Mouse (Mus musculus): ENCODE data around the gene E2f1. TPM values are rescaled to one million over a fixed set of nuclear protein-coding genes. Genes with fewer than 3 reads are reported as not detected.

E2f1 gene
- polyA plus RNA-seq, 1 experiment: 11.0 TPM

DNA sequence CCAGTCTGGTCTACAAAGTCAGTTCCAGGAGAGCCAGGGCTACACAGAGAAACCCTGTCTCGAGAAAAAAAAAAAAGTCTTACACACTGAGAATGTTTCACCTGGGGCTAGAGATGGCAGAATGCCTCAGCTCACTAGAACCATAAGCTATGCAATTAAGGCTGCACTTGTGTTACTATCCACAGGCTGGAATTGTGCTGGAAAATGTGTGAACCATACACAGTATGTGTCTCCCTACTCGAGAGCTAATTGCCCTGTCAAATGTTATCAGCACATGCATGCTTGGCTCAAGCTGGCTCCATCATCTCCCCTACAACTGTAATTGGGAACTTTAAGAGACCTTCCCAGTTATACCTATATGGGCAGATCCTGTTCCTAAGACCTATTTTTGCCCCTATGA is 18.8 kb downstream of the E2f1 start:
- Histone ChIP-seq H3K36me3 (ENCODE audit: control insufficient read depth, insufficient read depth) (no peaks in the 10 kb centered on the region), H3ac (ENCODE audit: control insufficient read depth, insufficient read length) (no peak overlapping the region), H3K4me2 (ENCODE audit: low read depth) (no peak overlapping the region), H3K27me3 (ENCODE audit: control insufficient read depth, insufficient read depth, insufficient read length) (no peaks in the 10 kb centered on the region), H3K79me2 (ENCODE audit: control insufficient read depth, insufficient read depth) (no peaks in the 10 kb centered on the region), H3K4me3 (no peak overlapping the region)
- no peak for TF ChIP-seq CEBPB (IDR thresholded peaks at IDR 0.05; ENCODE audit: insufficient read depth, poor library complexity, severe bottlenecking)
- TF ChIP-seq MAX (IDR thresholded peaks at IDR 0.05; ENCODE audit: low read depth): no peak

DNA sequence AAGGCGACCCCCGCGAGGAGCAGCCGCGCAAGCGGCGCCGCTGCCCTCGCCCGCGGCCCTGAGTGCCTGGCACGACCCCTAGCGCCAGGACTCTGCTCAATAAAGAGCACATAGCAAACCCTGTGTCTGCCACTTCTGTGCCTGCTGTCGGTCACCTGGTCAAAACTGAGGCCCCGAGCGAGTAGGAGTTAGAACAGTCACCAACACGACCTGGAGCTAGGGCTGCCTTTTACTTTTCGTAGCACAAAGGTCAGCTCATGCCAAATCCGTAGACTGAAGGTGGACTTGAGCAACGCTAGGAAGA is 19.9 kb downstream of the E2f1 start:
- Histone ChIP-seq H3K4me3 (peak overlapping the region; percentile 40), H3K36me3 (ENCODE audit: control insufficient read depth, insufficient read depth) (no peaks in the 10 kb centered on the region), H3K4me2 (ENCODE audit: low read depth) (peak overlapping the region; percentile 77), H3K27me3 (ENCODE audit: control insufficient read depth, insufficient read depth, insufficient read length) (no peaks in the 10 kb centered on the region), H3ac (ENCODE audit: control insufficient read depth, insufficient read length) (peak overlapping the region; percentile 2), H3K79me2 (ENCODE audit: control insufficient read depth, insufficient read depth) (no peaks in the 10 kb centered on the region)
- TF ChIP-seq SRF (IDR thresholded peaks at IDR 0.05; ENCODE audit: control insufficient read depth, insufficient read length, low read depth) (no peak), TCF3 (IDR thresholded peaks at IDR 0.05; ENCODE audit: insufficient read length, low read depth) (no peak), MYOD1 (IDR thresholded peaks at IDR 0.05; ENCODE audit: control insufficient read depth in 1 of 3, insufficient read length in 2 of 3, low read depth in 2 of 3) (no peak), E2F4 (IDR thresholded peaks at IDR 0.05; ENCODE audit: insufficient read depth) (no peak), USF1 (IDR thresholded peaks at IDR 0.05; ENCODE audit: low read depth) (no peak), CEBPB (IDR thresholded peaks at IDR 0.05; ENCODE audit: insufficient read depth, poor library complexity, severe bottlenecking) (no peak), REST (IDR thresholded peaks at IDR 0.05; ENCODE audit: insufficient read depth, insufficient read length) (no peak), MAX (IDR thresholded peaks at IDR 0.05; ENCODE audit: low read depth) (no peak), POLR2AphosphoS2 (IDR thresholded peaks at IDR 0.05; ENCODE audit: insufficient read length, low read depth) (no peak), MYOG (IDR thresholded peaks at IDR 0.05; ENCODE audit: control insufficient read depth in 1 of 3, insufficient read depth in 1 of 3, insufficient read length in 2 of 3, low read depth in 2 of 3) (no peak), POLR2A (IDR thresholded peaks at IDR 0.05; ENCODE audit: insufficient read length, low read depth) (no peak)

DNA sequence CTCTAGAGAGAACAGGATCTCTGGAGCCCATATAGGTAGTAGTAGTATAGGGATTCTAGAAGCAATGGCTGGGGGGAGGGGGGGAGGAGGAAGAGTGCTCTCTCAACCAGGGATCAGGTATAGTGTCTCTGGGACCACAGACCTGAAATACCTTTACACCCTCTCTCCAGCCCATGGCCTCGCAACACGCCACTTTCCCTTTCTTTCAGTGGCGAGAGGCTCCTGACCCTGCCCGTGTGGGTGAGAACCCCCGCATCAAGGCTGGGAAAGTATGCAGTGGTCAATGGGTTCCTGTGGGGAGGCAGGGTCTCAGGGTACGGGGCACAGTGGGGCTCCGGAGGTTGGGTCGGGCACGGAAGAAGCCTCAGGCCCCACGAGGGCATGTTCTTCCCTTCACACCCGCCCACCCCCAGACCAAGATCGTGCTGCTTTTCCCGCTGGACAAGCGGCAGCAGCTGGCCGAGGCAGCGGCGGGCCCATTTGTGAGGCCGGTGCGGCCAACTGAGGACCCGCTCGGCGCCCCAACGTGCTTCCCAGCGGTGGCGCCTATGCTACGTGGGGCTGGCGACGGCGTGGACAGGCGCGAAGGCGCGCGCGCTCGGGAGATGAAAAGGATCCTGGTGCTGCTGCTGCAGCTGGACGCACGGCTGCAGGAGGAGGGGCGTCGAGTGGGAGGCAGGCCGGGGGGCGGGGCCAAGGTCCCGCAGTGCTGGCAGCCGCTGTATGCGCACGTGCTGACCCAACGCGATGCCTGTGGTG is 20.4 kb downstream of the E2f1 start:
- peak overlapping the region; percentile 40 for H3K4me3 ChIP-seq
- H3K36me3 ChIP-seq (ENCODE audit: control insufficient read depth, insufficient read depth): no peaks in the 10 kb centered on the region
- peak overlapping the region; percentile 2 for H3ac ChIP-seq (ENCODE audit: control insufficient read depth, insufficient read length)
- no peaks in the 10 kb centered on the region for H3K79me2 ChIP-seq (ENCODE audit: control insufficient read depth, insufficient read depth)
- no peaks in the 10 kb centered on the region for H3K27me3 ChIP-seq (ENCODE audit: control insufficient read depth, insufficient read depth, insufficient read length)
- TF ChIP-seq MAX (IDR thresholded peaks at IDR 0.05; ENCODE audit: low read depth): no peak
- peak; percentile 64 for TF ChIP-seq POLR2A (IDR thresholded peaks at IDR 0.05; ENCODE audit: insufficient read length, low read depth)
- peak in 2 of 3 experiments; percentile 20 to 26 for TF ChIP-seq MYOG (IDR thresholded peaks at IDR 0.05; ENCODE audit: control insufficient read depth in 1 of 3, insufficient read depth in 1 of 3, insufficient read length in 2 of 3, low read depth in 2 of 3)
- peak; percentile 73 for TF ChIP-seq POLR2AphosphoS2 (IDR thresholded peaks at IDR 0.05; ENCODE audit: insufficient read length, low read depth)
- TF ChIP-seq REST (IDR thresholded peaks at IDR 0.05; ENCODE audit: insufficient read depth, insufficient read length): no peak
- TF ChIP-seq TCF12 (IDR thresholded peaks at IDR 0.05; ENCODE audit: insufficient read depth, poor library complexity, severe bottlenecking): no peak
- TF ChIP-seq MYOD1 (IDR thresholded peaks at IDR 0.05; ENCODE audit: control insufficient read depth in 1 of 3, insufficient read length in 2 of 3, low read depth in 2 of 3): peak in 2 of 3 experiments; percentile 59 to 77
- no peak for TF ChIP-seq CEBPB (IDR thresholded peaks at IDR 0.05; ENCODE audit: insufficient read depth, poor library complexity, severe bottlenecking)
- no peak for TF ChIP-seq TCF3 (IDR thresholded peaks at IDR 0.05; ENCODE audit: insufficient read length, low read depth)
- TF ChIP-seq USF1 (IDR thresholded peaks at IDR 0.05; ENCODE audit: low read depth): no peak
- TF ChIP-seq E2F4 (IDR thresholded peaks at IDR 0.05; ENCODE audit: insufficient read depth): no peak
- no peak for TF ChIP-seq SRF (IDR thresholded peaks at IDR 0.05; ENCODE audit: control insufficient read depth, insufficient read length, low read depth)
- H3K4me2 ChIP-seq (ENCODE audit: low read depth): peak overlapping the region; percentile 77

DNA sequence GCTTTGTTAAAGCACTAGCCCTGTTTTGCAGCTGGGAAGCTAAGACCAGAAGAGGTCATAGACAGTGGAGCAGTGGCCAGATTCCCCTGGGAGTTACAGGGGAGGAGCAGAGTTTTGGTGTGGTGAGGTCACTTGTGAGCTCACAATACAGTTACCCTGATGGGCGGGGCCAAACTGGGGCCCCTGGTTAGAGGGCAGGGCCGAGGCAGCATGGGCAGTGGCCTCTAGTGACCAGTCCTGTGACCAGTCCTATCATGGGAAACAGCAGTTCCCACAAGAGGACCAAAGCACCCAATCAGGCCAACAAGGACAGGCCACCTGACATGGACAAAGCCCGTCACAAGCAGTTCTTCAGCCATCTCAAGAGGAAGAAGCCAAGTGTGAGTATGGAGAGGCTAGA is 21.0 kb downstream of the E2f1 start:
- Histone ChIP-seq H3ac (ENCODE audit: control insufficient read depth, insufficient read length) (no peak overlapping the region), H3K36me3 (ENCODE audit: control insufficient read depth, insufficient read depth) (no peaks in the 10 kb centered on the region), H3K4me3 (peak overlapping the region; percentile 40), H3K4me2 (ENCODE audit: low read depth) (peak overlapping the region; percentile 77), H3K79me2 (ENCODE audit: control insufficient read depth, insufficient read depth) (no peaks in the 10 kb centered on the region), H3K27me3 (ENCODE audit: control insufficient read depth, insufficient read depth, insufficient read length) (no peaks in the 10 kb centered on the region)
- TF ChIP-seq MAX (IDR thresholded peaks at IDR 0.05; ENCODE audit: low read depth) (no peak), POLR2AphosphoS2 (IDR thresholded peaks at IDR 0.05; ENCODE audit: insufficient read length, low read depth) (no peak), TCF3 (IDR thresholded peaks at IDR 0.05; ENCODE audit: insufficient read length, low read depth) (no peak), POLR2A (IDR thresholded peaks at IDR 0.05; ENCODE audit: insufficient read length, low read depth) (peak; percentile 45), USF1 (IDR thresholded peaks at IDR 0.05; ENCODE audit: low read depth) (peak; percentile 81), TCF12 (IDR thresholded peaks at IDR 0.05; ENCODE audit: insufficient read depth, poor library complexity, severe bottlenecking) (no peak)

DNA sequence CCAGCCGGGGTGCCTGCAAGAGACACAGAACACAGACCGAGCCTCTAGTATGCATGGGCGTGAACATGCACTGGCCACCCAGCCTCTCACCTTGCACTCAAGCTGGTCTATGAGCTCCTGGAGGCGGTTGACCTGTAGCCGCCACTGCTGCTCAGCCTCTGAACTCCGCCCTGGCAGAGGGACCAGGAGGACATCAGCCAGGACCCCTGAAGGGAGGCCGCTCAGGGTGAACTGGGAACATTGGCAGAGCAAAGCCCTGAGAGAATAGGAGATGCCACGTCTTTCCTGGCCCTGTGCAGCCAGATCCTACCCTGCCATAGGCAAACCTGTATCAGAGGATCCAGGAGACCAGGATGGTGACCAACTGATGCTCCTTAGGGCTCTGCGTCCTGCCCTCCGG is 23.0 kb downstream of the E2f1 start, which contains the start of gene 1700003F12Rik:
TSS of gene 1700003F12Rik (plus strand) at position 375 of the 400 bp plus-strand sequence.
- Histone ChIP-seq H3K4me3 (no peak within 1 kb of the TSS), H3K4me2 (ENCODE audit: low read depth) (no peak within 1 kb of the TSS), H3ac (ENCODE audit: control insufficient read depth, insufficient read length) (no peak within 1 kb of the TSS), H3K27me3 (ENCODE audit: control insufficient read depth, insufficient read depth, insufficient read length) (no peaks in the 10 kb centered on the region), H3K79me2 (ENCODE audit: control insufficient read depth, insufficient read depth) (no peaks in the 10 kb centered on the region), H3K36me3 (ENCODE audit: control insufficient read depth, insufficient read depth) (no peaks in the 10 kb centered on the region)
- no peak for TF ChIP-seq POLR2A (IDR thresholded peaks at IDR 0.05; ENCODE audit: insufficient read length, low read depth)
- TF ChIP-seq MYOD1 (IDR thresholded peaks at IDR 0.05; ENCODE audit: control insufficient read depth in 1 of 3, insufficient read length in 2 of 3, low read depth in 2 of 3): no peak
- TF ChIP-seq SRF (IDR thresholded peaks at IDR 0.05; ENCODE audit: control insufficient read depth, insufficient read length, low read depth): no peak
- no peak for TF ChIP-seq USF1 (IDR thresholded peaks at IDR 0.05; ENCODE audit: low read depth)
- no peak for TF ChIP-seq TCF12 (IDR thresholded peaks at IDR 0.05; ENCODE audit: insufficient read depth, poor library complexity, severe bottlenecking)
- no peak for TF ChIP-seq CEBPB (IDR thresholded peaks at IDR 0.05; ENCODE audit: insufficient read depth, poor library complexity, severe bottlenecking)
- TF ChIP-seq E2F4 (IDR thresholded peaks at IDR 0.05; ENCODE audit: insufficient read depth): no peak
- TF ChIP-seq MAX (IDR thresholded peaks at IDR 0.05; ENCODE audit: low read depth): no peak
- no peak for TF ChIP-seq REST (IDR thresholded peaks at IDR 0.05; ENCODE audit: insufficient read depth, insufficient read length)
- TF ChIP-seq TCF3 (IDR thresholded peaks at IDR 0.05; ENCODE audit: insufficient read length, low read depth): no peak
- TF ChIP-seq POLR2AphosphoS2 (IDR thresholded peaks at IDR 0.05; ENCODE audit: insufficient read length, low read depth): no peak
- TF ChIP-seq MYOG (IDR thresholded peaks at IDR 0.05; ENCODE audit: control insufficient read depth in 1 of 3, insufficient read depth in 1 of 3, insufficient read length in 2 of 3, low read depth in 2 of 3): no peak

Data from myocyte (in vitro differentiated cells).